In genomic region chr11:55078502-55078901, GRCm38 (mm10) we compare ENCODE assay signal across 9 mouse cellular contexts. TPM values are rescaled to one million over a fixed set of nuclear protein-coding genes. Genes with fewer than 3 reads are reported as not detected.
A peak's percentile ranks its signal among the peaks of the same experiment; 100 is the strongest.
DNase-seq lines count a peak whose midpoint lies in the region; ATAC-seq and TF ChIP-seq lines count a peak whose summit lies in the region.
"Had no signal": no experiment of that assay in that cellular context is flagged by ENCODE, and none has a peak within 500 bp of the region (broad histone marks: within the 10 kb centered on the region; RNA-seq: fewer than 3 reads in every experiment).

No protein-coding gene starts in this region.

- no peaks in the 10 kb centered on the region for H3K27me3 ChIP-seq in heart, embryonic 15.5 days
- H3K27me3 ChIP-seq in intestine, embryonic 15.5 days (replicated peaks) = no peaks in the 10 kb centered on the region
- H3K27me3 ChIP-seq in neural tube, embryonic 13.5 days = peaks cover 30% of the 10 kb centered on the region

- peaks cover 47% of the 10 kb centered on the region for H3K4me1 ChIP-seq in heart, embryonic 15.5 days (replicated peaks)
- peaks cover 4% of the 10 kb centered on the region for H3K4me1 ChIP-seq in bone marrow, adult 2 months (ENCODE audit: control insufficient read depth, insufficient read depth, low read length)
- H3K4me1 ChIP-seq in intestine, embryonic 15.5 days (replicated peaks) = peaks cover 5% of the 10 kb centered on the region
- peaks cover 16% of the 10 kb centered on the region for H3K4me1 ChIP-seq in neural tube, embryonic 13.5 days (replicated peaks)

- no peak for TF ChIP-seq CTCF in bone marrow, adult 2 months (IDR thresholded peaks at IDR 0.05; ENCODE audit: control insufficient read depth, insufficient read depth, low read length)

- 34% methylated on average over 3 of the region's 3 CpGs for WGBS in heart, embryonic 15.5 days
- WGBS in bone marrow, adult 2 months = 22% methylated on average over 3 of the region's 3 CpGs
- WGBS in intestine, embryonic 15.5 days = 61% methylated on average over 3 of the region's 3 CpGs
- WGBS in neural tube, embryonic 13.5 days = 50% methylated on average over 3 of the region's 3 CpGs

- H3K27ac ChIP-seq in heart, embryonic 15.5 days = peak overlapping the region; percentile 92
- peak overlapping the region; percentile 85 for H3K27ac ChIP-seq in bone marrow, adult 2 months (ENCODE audit: control insufficient read depth, insufficient read depth, low read depth, low read length, poor library complexity)
- no peak overlapping the region for H3K27ac ChIP-seq in intestine, embryonic 15.5 days
- no peak overlapping the region for H3K27ac ChIP-seq in neural tube, embryonic 13.5 days (replicated peaks)

- no peak for ATAC-seq in heart, embryonic 15.5 days (replicated peaks; ENCODE audit: insufficient number of reproducible peaks, insufficient read depth, low FRiP score, low read depth)
- no peak for ATAC-seq in intestine, embryonic 15.5 days
- ATAC-seq in neural tube, embryonic 13.5 days (ENCODE audit: low read depth) = no peak

- H3K4me3 ChIP-seq in heart, embryonic 15.5 days = peak overlapping the region; percentile 57
- H3K4me3 ChIP-seq in bone marrow, adult 2 months (replicated peaks; ENCODE audit: control insufficient read depth, low read depth, low read length) = no peak overlapping the region
- H3K4me3 ChIP-seq in intestine, embryonic 15.5 days (replicated peaks) = no peak overlapping the region
- peak overlapping the region; percentile 44; the same call in 1 of the 2 replicates for H3K4me3 ChIP-seq in neural tube, embryonic 13.5 days

- peak overlapping the region; percentile 65 for H3K9ac ChIP-seq in heart, embryonic 15.5 days
- no peak overlapping the region for H3K9ac ChIP-seq in intestine, embryonic 15.5 days
- no peak overlapping the region; the same call in 1 of the 2 replicates for H3K9ac ChIP-seq in neural tube, embryonic 13.5 days

- no peak for TF ChIP-seq POLR2A in bone marrow, adult 2 months (IDR thresholded peaks at IDR 0.05; ENCODE audit: borderline replicate concordance, control insufficient read depth, low read depth, low read length)

- no peaks in the 10 kb centered on the region for H3K9me3 ChIP-seq in heart, embryonic 15.5 days (replicated peaks)
- no peaks in the 10 kb centered on the region for H3K9me3 ChIP-seq in intestine, embryonic 15.5 days
- H3K9me3 ChIP-seq in neural tube, embryonic 13.5 days = no peaks in the 10 kb centered on the region

- no peaks in the 10 kb centered on the region for H3K36me3 ChIP-seq in heart, embryonic 15.5 days
- no peaks in the 10 kb centered on the region for H3K36me3 ChIP-seq in intestine, embryonic 15.5 days
- H3K36me3 ChIP-seq in neural tube, embryonic 13.5 days = no peaks in the 10 kb centered on the region

- peak overlapping the region; percentile 84 for H3K4me2 ChIP-seq in heart, embryonic 15.5 days
- peak overlapping the region; percentile 96 for H3K4me2 ChIP-seq in intestine, embryonic 15.5 days (replicated peaks)
- peak overlapping the region; percentile 78 for H3K4me2 ChIP-seq in neural tube, embryonic 13.5 days

- no peak for DNase-seq in heart, postnatal 4 days
- DNase-seq in frontal cortex, postnatal 10 days (ENCODE audit: low spot score in 2 of 2) = no peak
- no peak for DNase-seq in adrenal gland, postnatal 4 days (ENCODE audit: low spot score in 2 of 2)
- no peak for DNase-seq in spleen, adult 12 weeks (ENCODE audit: low spot score)
- DNase-seq: kidney, adult 9 months had no signal

RNA-seq across cellular contexts. Expression of gene Ccdc69, which starts 0.6 kb away (rescaled TPM):
- polyA plus RNA-seq in heart, embryonic 15.5 days (2015; fragmentation: Nextera tagmentation; extraction: Ambion mirVana) = 17.6 and 21.4 TPM in 2 replicates
- 10 to 100 TPM in 1 of 2 experiments, 1 to 10 TPM in 1; 9.2 to 12.2 TPM for total RNA-seq in heart, postnatal 4 days (2021)
- 2.8 and 7.7 TPM in 2 replicates for polyA plus RNA-seq in bone marrow, adult 2 months (2011; ENCODE audit: insufficient read depth, insufficient read length, low replicate concordance, missing spikeins)
- 2.0 and 2.6 TPM in 2 replicates for polyA plus RNA-seq in intestine, embryonic 15.5 days (2015; fragmentation: Nextera tagmentation; extraction: Ambion mirVana)
- 0.50 and 0.63 TPM in 2 replicates for polyA plus RNA-seq in neural tube, embryonic 13.5 days (2015; fragmentation: Nextera tagmentation; extraction: Ambion mirVana)
- total RNA-seq in adrenal gland, postnatal 4 days (2021) = 1 to 10 TPM; 4.9 to 5.0 TPM

RNA-seq across cellular contexts. Expression of gene Gm2a, which starts 19.4 kb away (rescaled TPM):
- 33.6 and 40.7 TPM in 2 replicates for polyA plus RNA-seq in heart, embryonic 15.5 days (2015; fragmentation: Nextera tagmentation; extraction: Ambion mirVana)
- total RNA-seq in heart, postnatal 4 days (2021) = 10 to 100 TPM; 12.4 to 13.1 TPM
- 7.6 and 20.8 TPM in 2 replicates for polyA plus RNA-seq in bone marrow, adult 2 months (2011; ENCODE audit: insufficient read depth, insufficient read length, low replicate concordance, missing spikeins)
- polyA plus RNA-seq in intestine, embryonic 15.5 days (2015; fragmentation: Nextera tagmentation; extraction: Ambion mirVana) = 19.3 and 20.9 TPM in 2 replicates
- 20.3 and 20.7 TPM in 2 replicates for polyA plus RNA-seq in neural tube, embryonic 13.5 days (2015; fragmentation: Nextera tagmentation; extraction: Ambion mirVana)
- 100 to 1,000 TPM; 114 to 115 TPM for total RNA-seq in adrenal gland, postnatal 4 days (2021)

RNA-seq across cellular contexts. Expression of gene Anxa6, which starts 45.3 kb away (rescaled TPM):
- polyA plus RNA-seq in heart, embryonic 15.5 days (2015; fragmentation: Nextera tagmentation; extraction: Ambion mirVana) = 315 and 367 TPM in 2 replicates
- 100 to 1,000 TPM; 355 to 365 TPM for total RNA-seq in heart, postnatal 4 days (2021)
- polyA plus RNA-seq in bone marrow, adult 2 months (2011; ENCODE audit: insufficient read depth, insufficient read length, low replicate concordance, missing spikeins) = 17.6 and 30.5 TPM in 2 replicates
- 261 and 262 TPM in 2 replicates for polyA plus RNA-seq in intestine, embryonic 15.5 days (2015; fragmentation: Nextera tagmentation; extraction: Ambion mirVana)
- 104 and 106 TPM in 2 replicates for polyA plus RNA-seq in neural tube, embryonic 13.5 days (2015; fragmentation: Nextera tagmentation; extraction: Ambion mirVana)
- 100 to 1,000 TPM; 169 to 172 TPM for total RNA-seq in adrenal gland, postnatal 4 days (2021)

Comparison
In these comparisons a context has a peak if more than half of its experiments do, and no peak if none do; other contexts are left out.
1. H3K27ac ChIP-seq: peak in heart, embryonic 15.5 days (single experiment) and bone marrow, adult 2 months (single experiment); none in intestine, embryonic 15.5 days (single experiment) and neural tube, embryonic 13.5 days (single experiment).
2. H3K4me3 ChIP-seq: peak in heart, embryonic 15.5 days (single experiment) and neural tube, embryonic 13.5 days (single experiment); none in bone marrow, adult 2 months (single experiment) and intestine, embryonic 15.5 days (single experiment).
3. Peak in every context shown above with its lines, with median percentiles within 50 percentile points of each other: H3K4me2 ChIP-seq.